Mouse (Mus musculus) cerebellum, postnatal 14 days (tissue): Measurements from ENCODE around the gene Hspd1.
A peak's percentile ranks its signal among the peaks of the same experiment; 100 is the strongest.
"Not testable (repeated sequence)": the region's sequence is repeated elsewhere in the genome, so short reads cannot be mapped to it uniquely, and the experiment has no call there.

Experiments
- DNase-seq, 2 experiments: peaks; one replicate each; pipeline ENCODE4 v3.0.0; 2021; ENCODE audit warnings: mixed read lengths in 2 of 2

Gene Hspd1

GRCm38 (mm10) chr1:55087932-55088610 is at the start of gene Hspd1, which contains the start of gene Hspe1:
Gene Hspd1 (minus strand): TSS chr1:55088243.
Gene Hspe1 (plus strand): TSS chr1:55088132.
- peak; percentile 99 for DNase-seq

- no peak for DNase-seq
Observed at GRCm38 (mm10) chr1:55135846-55136245, 47.8 kb upstream of the Hspd1 start.

GRCm38 (mm10) chr1:55134301-55134700 is 46.3 kb upstream of the Hspd1 start:
- DNase-seq: no peak

- DNase-seq: no peak
Observed at GRCm38 (mm10) chr1:55133173-55133572, 45.1 kb upstream of the Hspd1 start.

- DNase-seq: no peak
Observed at GRCm38 (mm10) chr1:55132308-55132707, 44.3 kb upstream of the Hspd1 start.

- no peak for DNase-seq
Observed at GRCm38 (mm10) chr1:55131424-55132014, 43.5 kb upstream of the Hspd1 start.

GRCm38 (mm10) chr1:55130943-55131401 is 42.9 kb upstream of the Hspd1 start, which contains the start of gene Mob4:
Gene Mob4 (plus strand): TSS chr1:55131231.
- peak; percentile 98 to 99 for DNase-seq

GRCm38 (mm10) chr1:55130190-55130916 is 42.3 kb upstream of the Hspd1 start:
- DNase-seq: peak; percentile 15 to 27

GRCm38 (mm10) chr1:55129716-55130115 is 41.7 kb upstream of the Hspd1 start:
- no peak for DNase-seq

- not testable (repeated sequence) for DNase-seq
Observed at GRCm38 (mm10) chr1:55124136-55124535, 36.1 kb upstream of the Hspd1 start.

- DNase-seq: no peak
Observed at GRCm38 (mm10) chr1:55123561-55123960, 35.5 kb upstream of the Hspd1 start.

GRCm38 (mm10) chr1:55123046-55123445 is 35.0 kb upstream of the Hspd1 start:
- no peak for DNase-seq

GRCm38 (mm10) chr1:55109066-55109766 is 21.2 kb upstream of the Hspd1 start:
- no peak for DNase-seq

GRCm38 (mm10) chr1:55108473-55108872 is 20.4 kb upstream of the Hspd1 start:
- DNase-seq: no peak

- no peak for DNase-seq
Observed at GRCm38 (mm10) chr1:55107644-55108043, 19.6 kb upstream of the Hspd1 start.

- DNase-seq: no peak
Observed at GRCm38 (mm10) chr1:55106919-55107585, 19.0 kb upstream of the Hspd1 start.

- DNase-seq: no peak
Observed at GRCm38 (mm10) chr1:55092469-55092868, 4.4 kb upstream of the Hspd1 start.

- no peak for DNase-seq
Observed at GRCm38 (mm10) chr1:55092056-55092455, 4.0 kb upstream of the Hspd1 start.

- DNase-seq: no peak
Observed at GRCm38 (mm10) chr1:55089498-55090064, 1.5 kb upstream of the Hspd1 start.

- no peak for DNase-seq
Observed at GRCm38 (mm10) chr1:55088611-55089497, 811 bp upstream of the Hspd1 start.

- DNase-seq: peak in 1 of 2 experiments; percentile 84
Observed at GRCm38 (mm10) chr1:55087401-55087904, 590 bp downstream of the Hspd1 start.
